Mouse (Mus musculus) urinary bladder, postnatal 10 days (tissue): Measurements from ENCODE around the gene Ppa1.
"Not testable (repeated sequence)": the region's sequence is repeated elsewhere in the genome, so short reads cannot be mapped to it uniquely, and the experiment has no call there.

Source experiments
- DNase-seq: peaks from one replicate; pipeline ENCODE4 v3.0.0; 2022; ENCODE audit warnings: low spot score

The Ppa1 gene

GRCm38 (mm10) chr10:61647790-61648736 lies at the start of gene Ppa1:
TSS of gene Ppa1 (plus strand) at chr10:61648552.
- peak; percentile 48 for DNase-seq

- no peak for DNase-seq
Measured at GRCm38 (mm10) chr10:61599556-61600114, 48.7 kb upstream of the Ppa1 start.

DNA sequence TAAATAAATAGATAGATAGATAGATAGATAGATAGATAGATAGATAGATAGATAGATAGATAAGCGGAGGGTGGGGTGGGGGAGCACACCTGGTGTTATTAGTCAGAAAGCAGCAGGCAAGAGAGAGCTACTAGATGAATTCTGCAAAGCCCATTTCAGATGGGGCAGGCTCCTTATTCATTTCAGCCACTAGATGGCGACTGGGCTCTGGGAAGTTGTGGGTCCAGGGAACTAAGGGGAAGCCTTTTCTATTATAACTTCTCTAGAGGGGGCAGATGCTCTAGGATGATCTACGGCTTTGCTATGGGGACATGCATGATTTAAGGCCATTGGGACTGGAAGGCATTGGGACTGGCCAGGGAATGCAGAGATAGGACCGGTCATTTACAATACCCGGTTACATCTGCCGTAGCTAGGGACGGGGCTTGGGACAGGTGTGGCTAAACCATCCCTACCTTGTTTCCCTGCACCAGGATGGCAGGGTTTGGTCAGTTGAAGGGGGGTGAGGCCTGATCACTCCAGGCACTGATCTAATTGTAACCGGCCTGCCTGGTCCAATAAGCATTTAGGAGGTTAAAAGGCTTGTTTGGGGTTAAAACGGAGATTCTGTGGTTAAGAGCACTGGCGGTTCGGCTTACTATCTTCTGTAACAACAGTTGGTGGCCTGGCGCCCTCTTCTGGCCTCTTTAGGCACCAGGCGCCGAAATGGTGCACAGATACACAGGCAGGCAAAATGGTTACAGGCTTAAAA lies 45.9 kb upstream of the Ppa1 start:
- DNase-seq = no peak

DNA sequence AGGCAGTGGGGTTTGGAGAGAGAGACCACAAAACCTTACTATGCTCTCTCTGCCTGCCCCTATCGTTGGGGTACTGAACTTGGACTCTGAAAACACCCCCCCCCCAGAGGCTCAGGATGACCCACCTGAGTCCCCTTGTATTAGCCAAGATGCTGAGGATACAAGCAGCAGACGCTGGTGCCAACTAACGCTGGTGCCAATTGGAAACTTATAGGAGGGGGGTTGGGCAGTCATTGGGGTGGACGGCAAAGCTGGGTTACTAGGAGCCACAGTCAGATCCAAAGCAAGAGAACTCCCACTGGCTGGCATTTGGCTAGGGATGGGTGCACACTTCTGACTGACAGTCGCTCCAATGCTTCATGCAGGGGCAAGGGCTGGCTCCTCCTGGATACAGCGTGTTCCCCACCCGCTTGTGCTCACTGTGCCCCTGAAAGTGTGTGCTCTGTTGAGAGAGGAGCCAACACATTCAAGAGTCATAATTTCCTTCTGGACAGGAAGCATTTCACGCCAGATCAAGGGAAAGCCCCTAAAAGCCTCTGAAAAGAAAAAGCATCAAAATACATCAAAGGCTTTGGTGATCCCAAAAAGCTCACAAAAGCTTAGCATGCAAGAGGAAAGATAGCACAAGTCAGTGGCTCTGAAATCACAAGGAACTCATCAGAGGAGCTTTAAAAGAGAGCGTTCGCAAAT lies 43.8 kb upstream of the Ppa1 start:
- no peak for DNase-seq

DNA sequence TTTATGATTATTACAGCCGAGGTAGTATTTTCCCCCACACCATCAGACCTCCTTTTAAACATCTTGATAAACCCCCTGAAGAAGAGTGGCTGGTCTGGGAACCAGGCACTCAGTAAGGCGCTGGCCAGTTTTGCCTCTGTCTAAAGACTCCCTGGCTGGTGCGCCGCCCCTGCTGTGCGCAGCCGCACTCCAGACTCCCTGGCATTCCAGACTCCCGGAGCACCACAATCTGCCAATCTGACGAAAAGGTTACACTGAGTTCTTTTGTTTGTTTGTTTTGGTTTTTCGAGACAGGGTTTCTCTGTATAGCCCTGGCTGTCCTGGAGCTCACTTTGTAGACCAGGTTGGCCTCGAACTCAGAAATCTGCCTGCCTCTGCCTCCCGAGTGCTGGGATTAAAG lies 43.0 kb upstream of the Ppa1 start:
- not testable (repeated sequence) for DNase-seq

DNA sequence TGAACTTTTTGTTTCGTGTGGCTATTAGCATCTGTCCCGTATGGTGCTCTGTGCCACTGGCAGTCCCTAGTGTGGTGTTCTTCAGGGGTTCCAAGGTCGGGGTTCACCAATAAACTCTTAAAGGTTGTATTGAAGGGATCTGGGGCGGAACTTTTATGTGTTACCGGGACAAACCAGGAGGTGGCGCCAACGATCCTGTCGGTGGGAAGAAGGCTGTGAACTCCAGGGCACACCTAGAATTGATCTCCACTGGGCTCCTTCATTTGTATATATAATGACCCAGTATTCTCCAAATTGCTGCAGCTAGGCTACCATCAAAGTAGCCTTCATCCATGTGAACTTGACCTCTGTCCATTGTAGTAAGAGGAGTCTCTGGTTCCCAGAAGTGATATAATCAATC lies 42.5 kb upstream of the Ppa1 start:
- DNase-seq = no peak

DNA sequence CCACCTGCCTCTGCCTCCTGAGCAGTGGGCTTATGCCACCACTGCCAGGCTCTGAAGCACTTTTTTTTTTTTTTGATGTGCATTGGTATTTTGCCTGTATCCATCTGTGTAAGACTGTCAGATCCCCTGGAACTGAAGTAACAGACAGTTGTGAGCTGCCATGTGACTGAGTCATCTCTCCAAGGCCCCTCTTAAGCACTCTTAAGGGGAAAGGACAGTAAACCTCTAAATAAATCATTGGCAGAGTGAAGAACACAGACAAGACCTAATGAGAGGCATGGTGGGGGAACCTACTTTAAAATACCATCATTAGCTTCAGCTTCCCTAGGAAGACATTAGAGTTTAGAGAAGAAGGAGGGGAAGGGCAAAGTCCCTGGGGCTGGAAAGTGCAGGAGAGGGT lies 40.1 kb upstream of the Ppa1 start:
- DNase-seq = no peak

DNA sequence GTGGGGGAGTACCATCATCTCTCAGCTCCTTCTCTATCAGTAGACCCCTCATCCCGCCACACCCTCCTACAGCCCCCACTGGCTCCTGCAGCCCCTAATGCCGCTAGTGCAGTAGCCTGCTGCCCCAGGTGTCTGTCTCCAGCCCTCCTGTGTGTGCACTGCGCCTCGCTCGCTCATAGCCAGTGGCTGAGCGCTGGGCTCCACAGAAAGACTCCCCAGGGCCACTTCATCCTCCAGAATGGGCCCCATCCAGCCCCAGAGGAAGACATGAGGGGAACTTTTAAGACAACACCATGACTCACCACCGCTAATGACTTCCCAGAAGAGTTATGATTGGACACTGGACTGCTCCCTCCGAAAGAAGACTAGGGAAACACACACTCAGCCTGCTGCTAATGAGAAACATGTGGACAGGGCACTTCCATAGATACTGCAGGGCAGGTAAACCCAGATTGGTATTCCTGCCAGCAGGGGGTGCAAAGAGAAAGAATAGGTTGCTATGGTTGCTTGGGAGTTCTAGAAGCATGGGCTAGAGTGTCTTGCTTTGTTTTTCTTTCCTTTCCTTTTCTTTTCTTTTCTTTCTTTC lies 37.6 kb upstream of the Ppa1 start:
- DNase-seq = no peak

- no peak for DNase-seq
Measured at GRCm38 (mm10) chr10:61614311-61614710, 34.0 kb upstream of the Ppa1 start.

GRCm38 (mm10) chr10:61618528-61618927 lies 29.8 kb upstream of the Ppa1 start:
- DNase-seq = no peak

DNA sequence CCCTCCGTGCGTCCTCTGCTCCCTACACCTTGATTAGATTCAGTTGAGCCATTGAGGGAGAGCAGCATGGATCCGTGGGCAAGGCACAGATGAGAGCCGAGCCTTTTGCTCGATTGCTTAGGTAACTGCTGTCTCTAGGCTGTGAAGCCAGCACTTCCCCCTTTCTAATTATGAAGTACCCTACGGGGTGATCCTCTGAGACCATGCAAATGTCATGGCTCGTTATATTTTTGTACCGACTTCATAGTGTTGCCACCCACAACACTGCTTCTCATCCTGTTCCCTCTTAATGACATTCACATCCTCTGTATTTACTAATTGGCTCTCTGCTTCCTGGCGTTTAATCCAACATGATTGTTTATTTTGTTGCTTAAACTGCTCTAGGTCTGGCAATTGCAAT lies 26.7 kb upstream of the Ppa1 start:
- DNase-seq = no peak

DNA sequence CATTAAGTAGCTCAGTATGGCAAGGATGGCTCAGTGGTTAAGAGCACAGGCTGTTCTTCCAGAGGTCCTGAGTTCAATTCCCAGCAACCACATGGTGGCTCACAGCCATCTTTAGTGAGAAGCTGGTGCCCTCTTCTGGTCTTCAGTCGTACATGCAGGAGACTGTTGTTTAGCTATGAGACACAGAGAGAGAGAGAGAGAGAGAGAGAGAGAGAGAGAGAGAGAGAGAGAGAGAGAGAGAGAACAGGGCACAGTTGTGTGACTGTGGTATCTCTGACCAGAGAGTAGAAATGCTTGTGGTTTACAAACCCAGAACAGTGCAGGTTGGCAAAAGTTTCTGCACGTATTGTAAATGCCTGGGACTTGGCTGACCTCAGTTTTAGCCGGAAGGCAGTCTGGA lies 24.5 kb upstream of the Ppa1 start:
- not testable (repeated sequence) for DNase-seq

DNA sequence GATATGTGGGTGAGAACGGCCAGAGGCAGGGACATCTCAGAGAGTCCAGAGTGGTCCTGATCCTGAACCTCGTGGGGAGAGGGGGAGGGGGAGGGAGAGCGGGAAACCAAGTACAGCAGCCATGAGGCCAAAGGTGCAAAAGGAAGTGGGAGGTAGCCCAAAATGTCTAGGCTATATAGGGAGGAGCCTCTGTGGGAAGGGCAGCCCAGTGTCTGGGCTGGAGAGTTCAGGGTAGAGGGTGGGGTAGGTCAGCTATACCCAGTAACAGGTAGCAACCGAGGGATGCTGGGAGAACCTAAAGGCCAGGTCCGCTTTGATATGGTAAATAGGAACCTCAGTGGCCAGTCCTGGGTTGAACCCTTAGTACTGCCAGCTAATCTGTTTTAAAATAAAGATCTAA lies 23.6 kb upstream of the Ppa1 start:
- no peak for DNase-seq

- no peak for DNase-seq
Measured at GRCm38 (mm10) chr10:61625381-61626257, 22.7 kb upstream of the Ppa1 start.

GRCm38 (mm10) chr10:61626551-61626950 lies 21.8 kb upstream of the Ppa1 start:
- DNase-seq = no peak

DNA sequence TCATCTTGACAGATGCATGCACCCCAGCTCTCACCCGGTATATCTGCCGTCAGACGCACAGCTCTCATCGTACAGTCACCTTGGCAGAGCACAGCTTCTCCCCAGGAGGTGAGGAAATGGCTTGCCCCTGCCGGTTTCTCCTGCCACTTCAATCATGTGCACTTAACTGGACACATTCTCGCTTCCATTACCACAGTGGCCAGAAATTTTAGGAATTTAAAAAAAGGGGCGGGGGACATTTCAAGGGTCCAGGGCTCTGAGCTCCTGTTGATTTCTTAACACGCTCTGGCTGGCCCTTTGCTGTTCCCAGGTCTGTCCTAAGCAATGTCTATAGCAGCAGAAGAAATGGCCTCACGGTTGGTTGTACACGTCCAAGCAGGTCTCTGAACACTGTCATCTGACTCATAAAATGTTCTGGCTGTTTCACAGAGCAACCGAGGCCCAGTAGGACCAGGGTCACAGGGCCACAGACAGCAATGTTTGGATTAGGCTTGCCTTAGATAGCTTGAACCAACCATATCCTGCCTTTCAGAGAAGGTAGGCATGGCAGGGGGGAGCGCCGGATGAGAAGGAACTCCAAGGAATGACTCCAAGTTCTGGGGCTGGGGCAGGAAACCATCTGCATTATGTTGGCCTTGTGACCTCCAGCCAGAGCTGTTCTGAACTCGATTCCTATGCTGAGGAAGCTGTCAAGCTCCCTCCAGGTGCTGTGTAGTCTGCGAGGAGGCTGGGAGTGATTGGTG lies 21.0 kb upstream of the Ppa1 start:
- no peak for DNase-seq

DNA sequence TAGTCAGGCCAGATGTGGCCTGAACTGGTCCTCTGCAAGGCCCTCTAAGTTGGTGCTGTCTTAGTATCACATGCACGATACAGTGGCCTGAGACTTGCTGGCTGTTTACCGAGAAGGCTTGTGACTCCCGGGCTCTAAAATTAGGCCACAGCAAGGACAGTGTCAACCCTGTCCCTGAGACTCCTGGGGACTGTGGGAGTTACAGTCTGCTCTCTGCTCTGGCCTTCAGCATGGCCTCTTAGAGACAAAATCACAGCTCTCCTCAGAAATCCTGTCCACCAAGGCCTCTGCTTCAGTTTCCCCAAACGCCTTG lies 20.5 kb upstream of the Ppa1 start:
- DNase-seq = no peak

DNA sequence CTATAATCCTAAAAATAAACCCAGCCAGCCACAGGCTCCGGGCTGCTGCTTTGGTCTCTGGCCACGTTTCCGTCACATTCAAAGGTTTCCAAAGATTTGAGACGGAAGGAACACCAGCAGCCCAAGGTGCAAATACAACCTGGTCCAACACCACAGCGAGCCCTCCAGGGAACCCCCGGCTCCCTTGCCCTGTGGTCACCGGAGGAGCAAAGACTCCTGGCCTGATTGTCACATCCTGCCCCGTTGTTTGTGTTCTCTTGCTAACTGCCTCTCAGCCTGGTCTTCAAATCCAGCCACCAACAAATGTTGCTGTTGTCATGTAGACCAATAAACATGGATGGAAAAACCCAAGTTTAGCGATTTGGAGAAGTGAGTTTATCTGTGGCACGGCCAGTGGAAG lies 15.9 kb upstream of the Ppa1 start:
- no peak for DNase-seq

GRCm38 (mm10) chr10:61637055-61637454 lies 11.3 kb upstream of the Ppa1 start:
- no peak for DNase-seq

DNA sequence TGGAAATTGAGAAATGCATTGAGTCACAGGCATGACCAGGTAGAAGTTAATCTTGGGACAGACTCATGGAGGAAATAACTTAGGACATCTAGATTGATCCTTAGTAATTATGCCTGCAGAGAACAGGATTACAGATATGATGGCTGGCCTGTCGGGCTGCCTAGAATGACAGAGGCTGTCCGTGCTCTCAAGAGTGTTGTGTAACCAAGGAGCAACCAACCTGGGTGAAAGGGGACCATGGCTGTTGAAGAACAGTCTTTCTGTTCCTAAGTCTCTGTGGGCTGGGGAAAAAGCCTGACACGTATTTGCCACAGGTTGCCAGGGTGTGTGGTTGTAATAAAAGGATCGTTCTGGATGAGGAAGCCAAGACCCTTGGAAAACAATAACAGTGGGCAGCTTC lies 8.0 kb upstream of the Ppa1 start:
- DNase-seq = no peak
